Mouse (Mus musculus) heart, embryonic 14.5 days (tissue): ENCODE measurements around the gene Casd1. TPM values are rescaled to one million over a fixed set of nuclear protein-coding genes. Genes with fewer than 3 reads are reported as not detected.
A peak's percentile ranks its signal among the peaks of the same experiment; 100 is the strongest.

ENCODE experiments used
- ATAC-seq: fragments of 200-750 bp; cut with Nextera tagmentation; 2 replicates; pipeline ENCODE4 v1.8.0; 2017; ENCODE audit warnings: low read depth, moderate TSS enrichment; ENCODE audit not compliant: insufficient number of reproducible peaks, insufficient read depth, low FRiP score
- H3K27ac ChIP-seq, 2 experiments: fragments of 200-500 bp in 1 of 2; fragments of 300-500 bp in 1 of 2; sonication (generic) in 1 of 2; replicated peaks in 1 of 2; 2 replicates each; pipeline ENCODE4 v1.5.1; 2012 to 2014; ENCODE audit warnings: low read depth in 2 of 2, low read length in 2 of 2, control low read depth in 1 of 2, mild to moderate bottlenecking in 1 of 2, mixed read lengths in 1 of 2; ENCODE audit not compliant: control insufficient read depth in 1 of 2, insufficient read depth in 1 of 2
- H3K27me3 ChIP-seq: fragments of 300-500 bp; sonication (generic); 2 replicates; pipeline ENCODE4 v1.6.1; 2014; ENCODE audit warnings: mild to moderate bottlenecking, low read length, control low read depth; ENCODE audit not compliant: control insufficient read depth, insufficient read depth
- H3K36me3 ChIP-seq: fragments of 300-500 bp; sonication (generic); 2 replicates; pipeline ENCODE4 v1.6.1; 2014; ENCODE audit warnings: mild to moderate bottlenecking, control low read depth, low read length, mixed read lengths; ENCODE audit not compliant: control insufficient read depth, insufficient read depth
- H3K4me1 ChIP-seq, 2 experiments: fragments of 200-500 bp in 1 of 2; fragments of 300-500 bp in 1 of 2; sonication (generic) in 1 of 2; 2 replicates each; pipeline ENCODE4 v1.6.1; 2012 to 2014; ENCODE audit warnings: low read length in 2 of 2, control low read depth in 1 of 2, mixed read lengths in 1 of 2; ENCODE audit not compliant: control insufficient read depth in 2 of 2, insufficient read depth in 2 of 2
- H3K4me2 ChIP-seq: fragments of 300-500 bp; sonication (generic); 2 replicates; pipeline ENCODE4 v1.6.1; 2014; ENCODE audit warnings: mild to moderate bottlenecking, low read length
- H3K4me3 ChIP-seq, 2 experiments: fragments of 200-500 bp in 1 of 2; fragments of 300-500 bp in 1 of 2; sonication (generic) in 1 of 2; 2 replicates each; pipeline ENCODE4 v1.5.1; 2012 to 2014; ENCODE audit warnings: low read length in 2 of 2, mild to moderate bottlenecking in 2 of 2, control low read depth in 1 of 2, low read depth in 1 of 2, moderate library complexity in 1 of 2; ENCODE audit not compliant: control insufficient read depth in 1 of 2, insufficient read depth in 1 of 2
- H3K9ac ChIP-seq: fragments of 300-500 bp; sonication (generic); 2 replicates; pipeline ENCODE4 v1.6.1; 2014; ENCODE audit warnings: mild to moderate bottlenecking, low read length
- H3K9me3 ChIP-seq: fragments of 300-500 bp; sonication (generic); 2 replicates; pipeline ENCODE4 v1.6.1; 2016; ENCODE audit warnings: low read length, control low read depth; ENCODE audit not compliant: control insufficient read depth
- WGBS: fragments of 180-500 bp; shearing (Covaris S2); extraction: QIAGEN DNeasy Blood & Tissue Kit; methylation state at CpG from one replicate; pipeline ENCODE4 v1.1.7; 2014; 5-methylcytosine and 5-hydroxymethylcytosine counted together
- polyA plus RNA-seq: library from polyadenylated mRNA; unstranded; fragments of >200 nt; fragmentation: Nextera tagmentation; extraction: Ambion mirVana; gene quantifications from 2 replicates; pipeline ENCODE4 v1.2.1, GENCODE M21; 2014

Gene Casd1
- 37.6 and 40.3 TPM in 2 replicates for polyA plus RNA-seq

GRCm38 (mm10) chr6:4600658-4601296 is at the start of gene Casd1:
Gene Casd1, plus strand, starts transcription at chr6:4600839.
- Histone ChIP-seq H3K4me3 (peak within 1 kb of the TSS; percentile 84), H3K27ac (peak within 1 kb of the TSS; percentile 93 to 95), H3K27me3 (no peaks in the 10 kb centered on the region), H3K4me2 (peak within 1 kb of the TSS; percentile 81), H3K9ac (peak within 1 kb of the TSS; percentile 96), H3K9me3 (no peaks in the 10 kb centered on the region), H3K4me1 (peaks cover 3 to 18% of the 10 kb centered on the region in 2 experiments; a peak in 3 of 4 replicates), H3K36me3 (no peaks in the 10 kb centered on the region)
- peak; percentile 78 for ATAC-seq
- whole genome bisulfite sequencing = under 1% methylated on average over 49 of the region's 64 CpGs

- ATAC-seq = no peak
- no peak overlapping the region for H3K9ac ChIP-seq
- H3K27ac ChIP-seq = no peak overlapping the region
- no peak overlapping the region for H3K4me3 ChIP-seq
- 85% methylated on average over 6 of the region's 6 CpGs for WGBS
- H3K9me3 ChIP-seq = no peaks in the 10 kb centered on the region
- no peaks in the 10 kb centered on the region for H3K36me3 ChIP-seq
- H3K4me2 ChIP-seq = no peak overlapping the region
- H3K27me3 ChIP-seq = no peaks in the 10 kb centered on the region
- H3K4me1 ChIP-seq = peaks cover 4 to 7% of the 10 kb centered on the region in 2 experiments; a peak in 3 of 4 replicates
These were observed 45.3 kb upstream of the Casd1 start for GRCm38 (mm10) chr6:4555366-4555765.

GRCm38 (mm10) chr6:4557086-4557485 is 43.6 kb upstream of the Casd1 start:
- 82% methylated on average over 8 of the region's 8 CpGs for WGBS
- no peaks in the 10 kb centered on the region for H3K36me3 ChIP-seq
- no peak overlapping the region for H3K27ac ChIP-seq
- H3K27me3 ChIP-seq = no peaks in the 10 kb centered on the region
- ATAC-seq = no peak
- H3K4me1 ChIP-seq = peaks cover 9 to 11% of the 10 kb centered on the region in 2 experiments; a peak in 3 of 4 replicates
- no peak overlapping the region for H3K9ac ChIP-seq
- no peak overlapping the region for H3K4me3 ChIP-seq
- no peaks in the 10 kb centered on the region for H3K9me3 ChIP-seq
- no peak overlapping the region for H3K4me2 ChIP-seq

GRCm38 (mm10) chr6:4557678-4558077 is 43.0 kb upstream of the Casd1 start:
- no peak overlapping the region for H3K9ac ChIP-seq
- peaks cover 9 to 11% of the 10 kb centered on the region in 2 experiments; a peak in 3 of 4 replicates for H3K4me1 ChIP-seq
- no peak overlapping the region for H3K4me3 ChIP-seq
- H3K9me3 ChIP-seq = no peaks in the 10 kb centered on the region
- no peaks in the 10 kb centered on the region for H3K36me3 ChIP-seq
- 12% methylated on average over 7 of the region's 7 CpGs for WGBS
- H3K4me2 ChIP-seq = peak overlapping the region; percentile 51
- no peak overlapping the region for H3K27ac ChIP-seq
- ATAC-seq = no peak
- H3K27me3 ChIP-seq = no peaks in the 10 kb centered on the region

- no peaks in the 10 kb centered on the region for H3K9me3 ChIP-seq
- H3K27me3 ChIP-seq = no peaks in the 10 kb centered on the region
- WGBS = 21% methylated on average over 11 of the region's 11 CpGs
- no peaks in the 10 kb centered on the region for H3K36me3 ChIP-seq
- no peak for ATAC-seq
- H3K4me2 ChIP-seq = peak overlapping the region; percentile 33
- no peak overlapping the region for H3K4me3 ChIP-seq
- H3K9ac ChIP-seq = no peak overlapping the region
- H3K27ac ChIP-seq = no peak overlapping the region
- H3K4me1 ChIP-seq = peaks cover 9 to 11% of the 10 kb centered on the region in 2 experiments; a peak in 3 of 4 replicates
These were observed 39.5 kb upstream of the Casd1 start for GRCm38 (mm10) chr6:4561156-4561555.

- ATAC-seq = no peak
- H3K4me1 ChIP-seq = peaks cover 9 to 11% of the 10 kb centered on the region in 2 experiments; a peak in 3 of 4 replicates
- H3K27ac ChIP-seq = no peak overlapping the region
- no peaks in the 10 kb centered on the region for H3K36me3 ChIP-seq
- no peak overlapping the region for H3K4me3 ChIP-seq
- H3K9me3 ChIP-seq = no peaks in the 10 kb centered on the region
- no peaks in the 10 kb centered on the region for H3K27me3 ChIP-seq
- peak overlapping the region; percentile 33; the same call in 1 of the 2 replicates for H3K4me2 ChIP-seq
- no peak overlapping the region for H3K9ac ChIP-seq
These were observed 39.0 kb upstream of the Casd1 start for GRCm38 (mm10) chr6:4561621-4562020.

DNA sequence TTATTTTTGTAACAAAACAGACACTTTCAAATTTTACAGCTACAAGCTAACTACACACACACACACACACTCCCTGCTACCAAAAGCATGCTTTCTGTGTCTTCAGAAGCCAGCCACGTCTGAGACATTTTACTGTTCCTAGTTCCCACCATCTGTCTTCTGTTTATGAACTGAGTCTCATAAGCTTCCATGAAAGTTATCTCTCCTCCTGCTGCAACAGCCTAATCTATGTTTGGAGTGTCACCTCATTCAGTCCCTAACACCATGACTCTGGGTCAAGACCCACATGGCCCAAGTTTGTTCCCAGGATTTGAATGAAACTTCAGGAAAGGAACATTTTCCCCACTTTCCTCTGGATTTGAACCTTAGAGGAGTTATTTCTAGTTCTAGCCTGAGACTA is 38.2 kb upstream of the Casd1 start:
- Histone ChIP-seq H3K4me3 (no peak overlapping the region), H3K9me3 (no peaks in the 10 kb centered on the region), H3K4me1 (peaks cover 9 to 11% of the 10 kb centered on the region in 2 experiments; a peak in 3 of 4 replicates), H3K27me3 (no peaks in the 10 kb centered on the region), H3K9ac (no peak overlapping the region), H3K27ac (no peak overlapping the region), H3K36me3 (no peaks in the 10 kb centered on the region), H3K4me2 (no peak overlapping the region)
- WGBS = 34% methylated on average over 1 of the region's 1 CpGs
- ATAC-seq = no peak

DNA sequence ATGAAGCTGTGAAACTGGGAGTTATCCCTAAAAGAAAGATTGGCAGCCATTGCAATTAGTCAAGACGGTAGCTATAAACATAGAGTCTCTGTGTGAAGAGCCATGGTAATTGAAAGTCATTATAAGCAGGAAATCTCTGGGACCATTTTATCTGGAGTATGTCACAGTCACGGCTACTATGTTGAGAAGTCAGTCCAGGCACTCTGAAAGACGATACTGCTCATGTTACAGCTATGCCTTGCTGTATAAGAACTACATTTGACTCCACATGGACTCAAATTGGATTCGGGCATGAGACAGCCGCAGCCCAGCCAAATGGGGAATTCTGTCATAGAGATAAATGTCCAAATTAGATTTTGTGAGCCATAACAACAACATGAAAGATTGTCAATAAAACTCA is 37.2 kb upstream of the Casd1 start:
- no peak overlapping the region for H3K4me3 ChIP-seq
- no peak overlapping the region for H3K27ac ChIP-seq
- no peak overlapping the region for H3K9ac ChIP-seq
- H3K4me2 ChIP-seq = no peak overlapping the region
- WGBS = 45% methylated on average over 5 of the region's 5 CpGs
- H3K27me3 ChIP-seq = no peaks in the 10 kb centered on the region
- peaks cover 5 to 7% of the 10 kb centered on the region in 2 experiments; a peak in 2 of 4 replicates for H3K4me1 ChIP-seq
- H3K36me3 ChIP-seq = no peaks in the 10 kb centered on the region
- no peaks in the 10 kb centered on the region for H3K9me3 ChIP-seq
- no peak for ATAC-seq
